In genomic region chr7:118855171-118855876, GRCm38 (mm10) we compare ENCODE assay signal across 8 mouse cellular contexts. TPM values are rescaled to one million over a fixed set of nuclear protein-coding genes. Genes with fewer than 3 reads are reported as not detected.
DNase-seq lines count a peak whose midpoint lies in the region; ATAC-seq and TF ChIP-seq lines count a peak whose summit lies in the region.

Gene Iqck, plus strand, starts transcription at chr7:118855752.

- H3K4me3 ChIP-seq in CH12.LX (replicated peaks in 1 of 3; ENCODE audit: low read depth in 2 of 3, low read length in 2 of 3, poor library complexity in 1 of 3): peak within 1 kb of the TSS; percentile 94 to 97 (median 94)
- H3K4me3 ChIP-seq in forebrain, embryonic 12.5 days (replicated peaks): peak within 1 kb of the TSS; percentile 90
- H3K4me3 ChIP-seq in liver, postnatal 0 days (ENCODE audit: low read depth, low read length): peak within 1 kb of the TSS; percentile 81
- peak within 1 kb of the TSS; percentile 82 for H3K4me3 ChIP-seq in neural tube, embryonic 14.5 days (ENCODE audit: low read depth, low read length)

- no peak for TF ChIP-seq EP300 in CH12.LX (IDR thresholded peaks at IDR 0.05; ENCODE audit: low read length)
- no peak; the same call in 1 of the 2 replicates for TF ChIP-seq EP300 in liver, postnatal 0 days (IDR thresholded peaks at IDR 0.05; ENCODE audit: low read depth)

- H3K9ac ChIP-seq in CH12.LX (ENCODE audit: insufficient read depth, low read depth): peak within 1 kb of the TSS; percentile 82
- H3K9ac ChIP-seq in forebrain, embryonic 12.5 days: peak within 1 kb of the TSS; percentile 81
- peak within 1 kb of the TSS; percentile 65 for H3K9ac ChIP-seq in liver, postnatal 0 days (replicated peaks)
- H3K9ac ChIP-seq in neural tube, embryonic 14.5 days (replicated peaks; ENCODE audit: low read depth, low read length): peak within 1 kb of the TSS; percentile 62

- H3K79me2 ChIP-seq in CH12.LX (replicated peaks; ENCODE audit: control insufficient read depth, extremely low read depth, insufficient read depth, poor library complexity, severe bottlenecking): peaks cover 35% of the 10 kb centered on the region

- in situ Hi-C loops in CH12.LX (cut with MboI; ENCODE audit: low pct_ligation_motif_present, low pct_unique_long_range_greater_than_20kb, low sequenced_read_pairs): loop anchor here (10.0 kb wide), 1 partner anchor 139 kb away; the partner anchor contains the start of gene Gprc5b

- peak within 1 kb of the TSS; percentile 92 for H3K4me2 ChIP-seq in CH12.LX (ENCODE audit: insufficient read depth, low read depth, poor library complexity, severe bottlenecking)
- H3K4me2 ChIP-seq in forebrain, embryonic 12.5 days: peak within 1 kb of the TSS; percentile 79
- peak within 1 kb of the TSS; percentile 81 for H3K4me2 ChIP-seq in liver, postnatal 0 days (ENCODE audit: low read depth, low read length)
- peak within 1 kb of the TSS; percentile 87 for H3K4me2 ChIP-seq in neural tube, embryonic 14.5 days (ENCODE audit: low read depth, low read length)

- no peaks in the 10 kb centered on the region for H3K9me3 ChIP-seq in CH12.LX (replicated peaks; ENCODE audit: low read length)
- no peaks in the 10 kb centered on the region for H3K9me3 ChIP-seq in forebrain, embryonic 12.5 days
- no peaks in the 10 kb centered on the region for H3K9me3 ChIP-seq in liver, postnatal 0 days (ENCODE audit: low read length)
- H3K9me3 ChIP-seq in neural tube, embryonic 14.5 days (ENCODE audit: control insufficient read depth, low read length): no peaks in the 10 kb centered on the region

- no peak for TF ChIP-seq RAD21 in CH12.LX (IDR thresholded peaks at IDR 0.05; ENCODE audit: low read depth, low read length)

- peaks cover 3 to 43% of the 10 kb centered on the region in 2 experiments; a peak in 2 of 4 replicates for H3K4me1 ChIP-seq in CH12.LX (ENCODE audit: control insufficient read depth in 1 of 2, insufficient read depth in 2 of 2)
- peaks cover 16% of the 10 kb centered on the region for H3K4me1 ChIP-seq in forebrain, embryonic 12.5 days
- peaks cover 7% of the 10 kb centered on the region for H3K4me1 ChIP-seq in liver, postnatal 0 days (ENCODE audit: insufficient read depth)
- peaks cover 11% of the 10 kb centered on the region for H3K4me1 ChIP-seq in neural tube, embryonic 14.5 days (ENCODE audit: control insufficient read depth, insufficient read depth, low read length)

- intact Hi-C loops in heart, postnatal 10 days (cut with DNase I): loop anchor here (2.0 kb wide), 1 partner anchor 137 kb away; no protein-coding TSS in a partner anchor

- TF ChIP-seq POLR2A in CH12.LX (IDR thresholded peaks at IDR 0.05; ENCODE audit: low read depth, low read length): peak; percentile 94

- peaks cover 25 to 39% of the 10 kb centered on the region in 2 experiments for H3K36me3 ChIP-seq in CH12.LX (replicated peaks in 1 of 2; ENCODE audit: control insufficient read depth in 1 of 2, insufficient read depth in 1 of 2, low read length in 1 of 2)
- peaks cover 27% of the 10 kb centered on the region for H3K36me3 ChIP-seq in forebrain, embryonic 12.5 days (replicated peaks)
- H3K36me3 ChIP-seq in liver, postnatal 0 days (replicated peaks; ENCODE audit: insufficient read depth, low read length): peaks cover 13% of the 10 kb centered on the region; the same call in 1 of the 2 replicates
- H3K36me3 ChIP-seq in neural tube, embryonic 14.5 days (ENCODE audit: control insufficient read depth, insufficient read depth, low read length): peaks cover 20% of the 10 kb centered on the region

- peak; percentile 84 for DNase-seq in CH12.LX (ENCODE audit: extremely low read depth)
- DNase-seq in c-Kit-positive CD71-positive TER-119-negative erythroid progenitor cells, embryonic 14.5 days (ENCODE audit: low read depth): peak; percentile 84
- peak; percentile 94 to 96 for DNase-seq in heart, postnatal 10 days
- DNase-seq in large intestine, adult 2 months (ENCODE audit: low read depth, low spot score): peak; percentile 76
- DNase-seq in liver, postnatal 0 days: peak; percentile 93
- peak; percentile 95 for DNase-seq in testis, postnatal 10 days (ENCODE audit: low spot score)

- no peak for TF ChIP-seq CTCF in CH12.LX (conservative IDR thresholded peaks at IDR 0.05 in 1 of 2, IDR thresholded peaks at IDR 0.05 in 1 of 2; ENCODE audit: low read depth in 2 of 2, low read length in 2 of 2)
- no peak for TF ChIP-seq CTCF in liver, postnatal 0 days (IDR thresholded peaks at IDR 0.05; ENCODE audit: low read depth)

- dilution Hi-C loops in CH12.LX (cut with MboI; ENCODE audit: extremely low pct_ligation_motif_present, extremely low pct_unique_long_range_greater_than_20kb, low sequenced_read_pairs): no loop called here

- peak; percentile 98 for ATAC-seq in forebrain, embryonic 12.5 days (ENCODE audit: low FRiP score)
- peak; percentile 97 for ATAC-seq in liver, postnatal 0 days
- peak; percentile 98 for ATAC-seq in neural tube, embryonic 14.5 days (ENCODE audit: low read depth)

- under 1% methylated on average over 57 of the region's 57 CpGs for WGBS in forebrain, embryonic 12.5 days
- under 1% methylated on average over 57 of the region's 57 CpGs for WGBS in large intestine, adult 2 months
- WGBS in liver, postnatal 0 days (ENCODE audit: insufficient replicate concordance): under 1% methylated on average over 57 of the region's 57 CpGs
- WGBS in neural tube, embryonic 14.5 days: under 1% methylated on average over 57 of the region's 57 CpGs

- no peak within 1 kb of the TSS for H3K27ac ChIP-seq in CH12.LX (ENCODE audit: insufficient read depth, low read depth)
- H3K27ac ChIP-seq in forebrain, embryonic 12.5 days: peak within 1 kb of the TSS; percentile 74
- peak within 1 kb of the TSS; percentile 62 for H3K27ac ChIP-seq in liver, postnatal 0 days (ENCODE audit: low read depth)
- peak within 1 kb of the TSS; percentile 80 for H3K27ac ChIP-seq in neural tube, embryonic 14.5 days (ENCODE audit: low read depth, low read length)

- H3K27me3 ChIP-seq in CH12.LX (replicated peaks): no peaks in the 10 kb centered on the region
- H3K27me3 ChIP-seq in forebrain, embryonic 12.5 days: no peaks in the 10 kb centered on the region
- H3K27me3 ChIP-seq in liver, postnatal 0 days (ENCODE audit: insufficient read depth, low read length): no peaks in the 10 kb centered on the region
- no peaks in the 10 kb centered on the region for H3K27me3 ChIP-seq in neural tube, embryonic 14.5 days (ENCODE audit: control insufficient read depth, insufficient read depth, low read length)

TF ChIP-seq in CH12.LX, 34 proteins besides CTCF, POLR2A, EP300 and RAD21 (continues in another document):
- TF ChIP-seq IRF4 (IDR thresholded peaks at IDR 0.05; ENCODE audit: low read depth, low read length) (peak; percentile 64), MAX (IDR thresholded peaks at IDR 0.05; ENCODE audit: low read length) (no peak), GABPA (IDR thresholded peaks at IDR 0.05; ENCODE audit: insufficient replicate concordance, low read depth, low read length) (no peak; the same call in 1 of the 2 replicates), BHLHE40 (IDR thresholded peaks at IDR 0.05; ENCODE audit: low read depth, low read length) (peak; percentile 48), USF1 (IDR thresholded peaks at IDR 0.05; ENCODE audit: low read depth, low read length) (no peak), NELFE (IDR thresholded peaks at IDR 0.05; ENCODE audit: low read depth, low read length) (peak; percentile 94), ETS1 (conservative IDR thresholded peaks at IDR 0.05; ENCODE audit: low read depth, low read length) (no peak), MXI1 (IDR thresholded peaks at IDR 0.05; ENCODE audit: low read depth, low read length) (peak; percentile 99), PAX5 (IDR thresholded peaks at IDR 0.05; ENCODE audit: low read length) (no peak), ELF1 (IDR thresholded peaks at IDR 0.05; ENCODE audit: low read depth, low read length) (peak; percentile 92), KAT2A (IDR thresholded peaks at IDR 0.05; ENCODE audit: insufficient replicate concordance, low read length) (peak; percentile 82; the same call in 1 of the 2 replicates), USF2 (conservative IDR thresholded peaks at IDR 0.05; ENCODE audit: low read depth, low read length) (no peak), MEF2A (IDR thresholded peaks at IDR 0.05; ENCODE audit: borderline replicate concordance, low read depth, low read length) (0 out of 2 replicates have a peak, but pooled peaks have one; percentile 34), JUND (conservative IDR thresholded peaks at IDR 0.05; ENCODE audit: low read depth, low read length) (no peak), MAZ (IDR thresholded peaks at IDR 0.05; ENCODE audit: low read depth, low read length) (peak; percentile 46; the same call in 1 of the 2 replicates), TBP (conservative IDR thresholded peaks at IDR 0.05; ENCODE audit: low read depth, low read length) (no peak), ZKSCAN1 (IDR thresholded peaks at IDR 0.05; ENCODE audit: borderline replicate concordance, low read depth, low read length) (no peak), TCF12 (IDR thresholded peaks at IDR 0.05; ENCODE audit: low read depth, low read length) (peak; percentile 70), ZC3H11A (IDR thresholded peaks at IDR 0.05; ENCODE audit: low read depth, low read length) (no peak), JUN (IDR thresholded peaks at IDR 0.05; ENCODE audit: insufficient read depth, low read depth, low read length) (no peak), ZNF384 (IDR thresholded peaks at IDR 0.05; ENCODE audit: low read depth, low read length) (no peak), RCOR1 (conservative IDR thresholded peaks at IDR 0.05; ENCODE audit: low read depth, low read length) (no peak), CHD1 (IDR thresholded peaks at IDR 0.05; ENCODE audit: low read depth, low read length) (no peak), SIN3A (IDR thresholded peaks at IDR 0.05; ENCODE audit: low read length) (peak; percentile 99), UBTF (IDR thresholded peaks at IDR 0.05; ENCODE audit: low read depth, low read length) (no peak), POLR2AphosphoS2 (IDR thresholded peaks at IDR 0.05; ENCODE audit: low read depth, low read length) (peak; percentile 69; the same call in 1 of the 2 replicates), SMC3 (IDR thresholded peaks at IDR 0.05; ENCODE audit: low read depth, low read length) (no peak), HCFC1 (IDR thresholded peaks at IDR 0.05; ENCODE audit: low read depth, low read length) (peak; percentile 89)

RNA-seq across cellular contexts. Expression of gene Iqck, which starts in this region (rescaled TPM):
- total RNA-seq in CH12.LX (2012; rRNA removed) (0.63 and 0.68 TPM in 2 replicates), CH12.LX (2014; rRNA removed) (0.45 and 0.62 TPM in 2 replicates)
- 0.39 and 0.42 TPM in 2 replicates for polyA plus RNA-seq in CH12.LX (2012; ENCODE audit: insufficient read length, low read depth)
- 3.9 and 4.4 TPM in 2 replicates for polyA plus RNA-seq in forebrain, embryonic 12.5 days (2016; fragmentation: Nextera tagmentation; extraction: Ambion mirVana)
- under 1 TPM; 0.45 to 0.74 TPM for total RNA-seq in heart, postnatal 10 days (2021)
- polyA plus RNA-seq in large intestine, adult 2 months (2012; rRNA removed): 0.62 and 0.88 TPM in 2 replicates
- 0.27 and 0.39 TPM in 2 replicates for polyA plus RNA-seq in liver, postnatal 0 days (2015; fragmentation: Nextera tagmentation; extraction: Ambion mirVana)
- 3.2 and 3.4 TPM in 2 replicates for polyA plus RNA-seq in neural tube, embryonic 14.5 days (2014; fragmentation: Nextera tagmentation; extraction: Ambion mirVana)

Comparison
In these comparisons a context has a peak if more than half of its experiments do, and no peak if none do; other contexts are left out.
1. Peak in DNase-seq, H3K4me3 ChIP-seq, H3K9ac ChIP-seq and H3K4me2 ChIP-seq in CH12.LX; RNA of the gene not detected or under 1 TPM.
2. Peak in DNase-seq in heart, postnatal 10 days; RNA of the gene not detected or under 1 TPM.
3. Peak in DNase-seq in large intestine, adult 2 months; RNA of the gene not detected or under 1 TPM.
4. Peak in DNase-seq, ATAC-seq, H3K4me3 ChIP-seq, H3K27ac ChIP-seq, H3K9ac ChIP-seq and H3K4me2 ChIP-seq in liver, postnatal 0 days; RNA of the gene not detected or under 1 TPM.